Mouse (Mus musculus): ENCODE data around the gene Gm20388.
A peak's percentile ranks its signal among the peaks of the same experiment; 100 is the strongest.

Gm20388 gene

GRCm38 (mm10) chr8:121955825-121956500 is 2045.3 kb downstream of the Gm20388 start:
- no peak for DNase-seq

GRCm38 (mm10) chr8:121958395-121958794 is 2047.8 kb downstream of the Gm20388 start:
- no peak for DNase-seq

GRCm38 (mm10) chr8:121962892-121963291 is 2052.3 kb downstream of the Gm20388 start:
- no peak for DNase-seq

GRCm38 (mm10) chr8:121964716-121965512 is 2054.3 kb downstream of the Gm20388 start:
- no peak for DNase-seq

- DNase-seq = no peak
Observed at GRCm38 (mm10) chr8:121966110-121966509, 2055.5 kb downstream of the Gm20388 start.

GRCm38 (mm10) chr8:121966714-121967448 is 2056.2 kb downstream of the Gm20388 start:
- DNase-seq = no peak

- DNase-seq = no peak
Observed at GRCm38 (mm10) chr8:121967977-121968376, 2057.3 kb downstream of the Gm20388 start.

- no peak for DNase-seq
Observed at GRCm38 (mm10) chr8:121968542-121968941, 2057.9 kb downstream of the Gm20388 start.

- DNase-seq = no peak
Observed at GRCm38 (mm10) chr8:121970225-121970624, 2059.6 kb downstream of the Gm20388 start.

- no peak for DNase-seq
Observed at GRCm38 (mm10) chr8:121971488-121972058, 2060.9 kb downstream of the Gm20388 start.

- no peak for DNase-seq
Observed at GRCm38 (mm10) chr8:121973906-121974305, 2063.3 kb downstream of the Gm20388 start.

GRCm38 (mm10) chr8:121977819-121978590 is 2067.4 kb downstream of the Gm20388 start:
- peak in 1 of 2 experiments; percentile 30 for DNase-seq

GRCm38 (mm10) chr8:121978670-121979069 is 2068.0 kb downstream of the Gm20388 start:
- DNase-seq = no peak

GRCm38 (mm10) chr8:121980792-121981519 is 2070.3 kb downstream of the Gm20388 start:
- no peak for DNase-seq

- DNase-seq = no peak
Observed at GRCm38 (mm10) chr8:121981520-121981895, 2070.9 kb downstream of the Gm20388 start.

- DNase-seq = no peak
Observed at GRCm38 (mm10) chr8:121985673-121986072, 2075.0 kb downstream of the Gm20388 start.

GRCm38 (mm10) chr8:121987892-121988291 is 2077.3 kb downstream of the Gm20388 start:
- DNase-seq = peak in 1 of 2 experiments; percentile 60

- DNase-seq = no peak
Observed at GRCm38 (mm10) chr8:121990506-121991255, 2080.0 kb downstream of the Gm20388 start.

- no peak for DNase-seq
Observed at GRCm38 (mm10) chr8:121991611-121992010, 2081.0 kb downstream of the Gm20388 start.

- no peak for DNase-seq
Observed at GRCm38 (mm10) chr8:121992911-121993310, 2082.3 kb downstream of the Gm20388 start.

GRCm38 (mm10) chr8:121995112-121995511 is 2084.5 kb downstream of the Gm20388 start:
- no peak for DNase-seq
